Mouse (Mus musculus) spleen, adult 2 months (tissue): ENCODE results near the gene Hadhb.

ENCODE experiments used
- CTCF ChIP-seq: fragments of 200-500 bp; IDR thresholded peaks from 2 replicates; pipeline ENCODE4 v1.5.1; 2011; ENCODE audit warnings: mild to moderate bottlenecking, inconsistent platforms; ENCODE audit not compliant: insufficient read depth, insufficient read length, insufficient replicate concordance; ENCODE audit errors: extremely low read depth
- POLR2A ChIP-seq: fragments of 200-500 bp; IDR thresholded peaks from 2 replicates; pipeline ENCODE4 v1.6.1; 2011; ENCODE audit warnings: low read depth, low read length, inconsistent platforms

- TF ChIP-seq POLR2A (no peak), CTCF (no peak)
Observed at GRCm38 (mm10) chr5:30220666-30221065, 65.6 kb downstream of the Hadhb start.
